Mouse (Mus musculus): ENCODE measurements around the gene Flot1. TPM values are rescaled to one million over a fixed set of nuclear protein-coding genes. Genes with fewer than 3 reads are reported as not detected.

Flot1 gene
- polyA plus RNA-seq, 1 experiment: 61.2 TPM

GRCm38 (mm10) chr17:35796835-35797234 lies 26.2 kb upstream of the Flot1 start:
- Histone ChIP-seq H3K27ac (replicated peaks; ENCODE audit: low read depth, low read length) (no peak overlapping the region), H3K4me3 (ENCODE audit: insufficient read depth, low read depth, low read length) (no peak overlapping the region), H3K4me1 (ENCODE audit: control insufficient read depth, insufficient read depth, insufficient read length, low read length) (peaks cover 4% of the 10 kb centered on the region; the same call in 1 of the 2 replicates)

DNA sequence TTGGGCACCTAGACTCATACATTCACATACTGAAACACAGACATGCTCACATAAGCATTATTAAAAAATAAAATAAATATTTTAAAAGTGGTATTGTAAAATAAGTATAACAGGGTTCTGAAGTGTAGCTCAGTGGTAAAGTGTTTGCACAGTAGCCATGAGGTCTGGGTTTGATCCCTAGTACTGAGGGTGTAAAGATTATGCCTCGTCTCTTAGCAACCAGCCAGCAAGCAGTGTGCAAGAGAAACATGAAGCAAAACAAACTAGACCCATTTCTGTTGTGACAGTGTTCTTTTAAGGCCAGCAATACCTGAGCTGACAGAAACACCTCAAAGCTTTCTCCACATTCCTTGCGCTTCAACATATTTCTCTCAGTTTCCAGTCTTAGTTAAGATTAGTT lies 22.1 kb upstream of the Flot1 start:
- Histone ChIP-seq H3K4me3 (ENCODE audit: insufficient read depth, low read depth, low read length) (no peak overlapping the region), H3K27ac (replicated peaks; ENCODE audit: low read depth, low read length) (no peak overlapping the region), H3K4me1 (ENCODE audit: control insufficient read depth, insufficient read depth, insufficient read length, low read length) (peaks cover 14% of the 10 kb centered on the region)

- peaks cover 20% of the 10 kb centered on the region for H3K4me1 ChIP-seq (ENCODE audit: control insufficient read depth, insufficient read depth, insufficient read length, low read length)
- H3K4me3 ChIP-seq (ENCODE audit: insufficient read depth, low read depth, low read length): no peak overlapping the region
- H3K27ac ChIP-seq (replicated peaks; ENCODE audit: low read depth, low read length): peak overlapping the region; percentile 55; the same call in 1 of the 2 replicates
Measured at GRCm38 (mm10) chr17:35803020-35803419, 20.0 kb upstream of the Flot1 start.

GRCm38 (mm10) chr17:35803858-35804399 lies 19.1 kb upstream of the Flot1 start:
- H3K27ac ChIP-seq (replicated peaks; ENCODE audit: low read depth, low read length): peak overlapping the region; percentile 97
- peaks cover 24% of the 10 kb centered on the region for H3K4me1 ChIP-seq (ENCODE audit: control insufficient read depth, insufficient read depth, insufficient read length, low read length)
- no peak overlapping the region for H3K4me3 ChIP-seq (ENCODE audit: insufficient read depth, low read depth, low read length)

GRCm38 (mm10) chr17:35808073-35808472 lies 15.0 kb upstream of the Flot1 start:
- Histone ChIP-seq H3K27ac (replicated peaks; ENCODE audit: low read depth, low read length) (peak overlapping the region; percentile 98), H3K4me3 (ENCODE audit: insufficient read depth, low read depth, low read length) (no peak overlapping the region)

GRCm38 (mm10) chr17:35809395-35809794 lies 13.6 kb upstream of the Flot1 start:
- peak overlapping the region; percentile 75 for H3K27ac ChIP-seq (replicated peaks; ENCODE audit: low read depth, low read length)
- H3K4me1 ChIP-seq (ENCODE audit: control insufficient read depth, insufficient read depth, insufficient read length, low read length): peaks cover 30% of the 10 kb centered on the region
- H3K4me3 ChIP-seq (ENCODE audit: insufficient read depth, low read depth, low read length): no peak overlapping the region

More at GRCm38 (mm10) chr17:35808073-35808472, 15.0 kb upstream of the Flot1 start:
- H3K4me1 ChIP-seq (ENCODE audit: control insufficient read depth, insufficient read depth, insufficient read length, low read length): peaks cover 22% of the 10 kb centered on the region

- H3K4me3 ChIP-seq (ENCODE audit: insufficient read depth, low read depth, low read length): no peak overlapping the region
- peaks cover 36% of the 10 kb centered on the region for H3K4me1 ChIP-seq (ENCODE audit: control insufficient read depth, insufficient read depth, insufficient read length, low read length)
- H3K27ac ChIP-seq (replicated peaks; ENCODE audit: low read depth, low read length): peak overlapping the region; percentile 45
Measured at GRCm38 (mm10) chr17:35810900-35811648, 12.0 kb upstream of the Flot1 start.

GRCm38 (mm10) chr17:35812307-35812706 lies 10.7 kb upstream of the Flot1 start:
- Histone ChIP-seq H3K4me3 (ENCODE audit: insufficient read depth, low read depth, low read length) (no peak overlapping the region), H3K4me1 (ENCODE audit: control insufficient read depth, insufficient read depth, insufficient read length, low read length) (peaks cover 36% of the 10 kb centered on the region), H3K27ac (replicated peaks; ENCODE audit: low read depth, low read length) (peak overlapping the region; percentile 92)

DNA sequence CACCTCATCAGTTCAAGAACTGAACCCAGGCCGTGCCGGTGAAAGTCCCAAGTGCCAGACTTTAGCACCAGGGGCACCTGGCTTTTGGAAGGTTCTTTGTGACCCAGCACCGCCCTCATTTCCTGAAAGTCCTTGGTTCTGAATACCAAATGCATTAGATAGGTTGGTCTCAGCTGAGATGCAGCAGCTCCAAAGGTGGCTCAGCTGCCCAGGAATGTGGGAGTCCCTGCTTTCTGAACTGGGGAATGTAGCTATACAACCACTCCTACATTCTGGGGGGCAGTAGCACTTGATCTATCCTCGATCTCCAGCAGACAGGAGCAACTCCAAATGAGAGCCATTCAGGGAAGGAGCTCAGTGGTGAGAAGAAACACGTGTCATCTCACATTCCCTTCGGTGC lies 10.3 kb upstream of the Flot1 start:
- Histone ChIP-seq H3K27ac (replicated peaks; ENCODE audit: low read depth, low read length) (peak overlapping the region; percentile 92), H3K4me3 (ENCODE audit: insufficient read depth, low read depth, low read length) (no peak overlapping the region), H3K4me1 (ENCODE audit: control insufficient read depth, insufficient read depth, insufficient read length, low read length) (peaks cover 32% of the 10 kb centered on the region)

GRCm38 (mm10) chr17:35813245-35813647 lies 9.8 kb upstream of the Flot1 start:
- H3K4me1 ChIP-seq (ENCODE audit: control insufficient read depth, insufficient read depth, insufficient read length, low read length): peaks cover 30% of the 10 kb centered on the region
- peak overlapping the region; percentile 92 for H3K27ac ChIP-seq (replicated peaks; ENCODE audit: low read depth, low read length)
- no peak overlapping the region for H3K4me3 ChIP-seq (ENCODE audit: insufficient read depth, low read depth, low read length)

DNA sequence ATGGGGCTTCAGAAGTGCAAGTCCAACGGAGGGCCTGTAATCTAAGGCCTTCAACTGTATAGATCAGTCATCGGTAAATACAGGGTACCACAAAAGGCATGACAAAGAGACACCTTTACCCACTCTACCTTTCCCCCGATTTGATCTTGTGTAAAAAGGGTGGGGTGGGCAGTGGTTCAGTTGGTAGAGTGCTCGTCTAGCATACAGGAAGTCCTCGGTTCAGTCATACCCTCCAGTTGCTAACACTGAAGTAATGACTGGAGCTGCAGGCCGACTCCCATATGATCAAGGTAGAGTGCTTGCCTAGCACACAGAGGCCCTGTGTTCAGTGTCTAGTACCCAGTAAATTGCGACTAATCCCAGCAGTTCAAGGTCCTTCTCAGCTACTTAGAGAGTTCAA lies 9.4 kb upstream of the Flot1 start:
- Histone ChIP-seq H3K4me1 (ENCODE audit: control insufficient read depth, insufficient read depth, insufficient read length, low read length) (peaks cover 27% of the 10 kb centered on the region), H3K4me3 (ENCODE audit: insufficient read depth, low read depth, low read length) (no peak overlapping the region), H3K27ac (replicated peaks; ENCODE audit: low read depth, low read length) (peak overlapping the region; percentile 81)

GRCm38 (mm10) chr17:35814678-35815077 lies 8.4 kb upstream of the Flot1 start:
- peaks cover 23% of the 10 kb centered on the region for H3K4me1 ChIP-seq (ENCODE audit: control insufficient read depth, insufficient read depth, insufficient read length, low read length)
- no peak overlapping the region for H3K4me3 ChIP-seq (ENCODE audit: insufficient read depth, low read depth, low read length)
- H3K27ac ChIP-seq (replicated peaks; ENCODE audit: low read depth, low read length): peak overlapping the region; percentile 58

- Histone ChIP-seq H3K4me1 (ENCODE audit: control insufficient read depth, insufficient read depth, insufficient read length, low read length) (peaks cover 24% of the 10 kb centered on the region), H3K27ac (replicated peaks; ENCODE audit: low read depth, low read length) (no peak overlapping the region), H3K4me3 (ENCODE audit: insufficient read depth, low read depth, low read length) (no peak overlapping the region)
Measured at GRCm38 (mm10) chr17:35815836-35816235, 7.2 kb upstream of the Flot1 start.

GRCm38 (mm10) chr17:35816686-35817085 lies 6.3 kb upstream of the Flot1 start:
- H3K4me3 ChIP-seq (ENCODE audit: insufficient read depth, low read depth, low read length): no peak overlapping the region
- H3K27ac ChIP-seq (replicated peaks; ENCODE audit: low read depth, low read length): no peak overlapping the region
- peaks cover 22% of the 10 kb centered on the region for H3K4me1 ChIP-seq (ENCODE audit: control insufficient read depth, insufficient read depth, insufficient read length, low read length)

GRCm38 (mm10) chr17:35817226-35817625 lies 5.8 kb upstream of the Flot1 start:
- Histone ChIP-seq H3K4me1 (ENCODE audit: control insufficient read depth, insufficient read depth, insufficient read length, low read length) (peaks cover 22% of the 10 kb centered on the region), H3K27ac (replicated peaks; ENCODE audit: low read depth, low read length) (no peak overlapping the region), H3K4me3 (ENCODE audit: insufficient read depth, low read depth, low read length) (no peak overlapping the region)

- Histone ChIP-seq H3K4me1 (ENCODE audit: control insufficient read depth, insufficient read depth, insufficient read length, low read length) (peaks cover 2% of the 10 kb centered on the region; the same call in 1 of the 2 replicates), H3K4me3 (ENCODE audit: insufficient read depth, low read depth, low read length) (no peak overlapping the region), H3K27ac (replicated peaks; ENCODE audit: low read depth, low read length) (no peak overlapping the region)
Measured at GRCm38 (mm10) chr17:35820111-35820510, 2.9 kb upstream of the Flot1 start.

Data from brown adipose tissue, adult 24 weeks (tissue).